Comparison of ENCODE assay signal across 29 mouse cellular contexts in genomic region chr17:32202972-32203371, GRCm38 (mm10). TPM values are rescaled to one million over a fixed set of nuclear protein-coding genes. Genes with fewer than 3 reads are reported as not detected.
"Had no signal": no experiment of that assay in that cellular context is flagged by ENCODE, and none has a peak within 500 bp of the region (broad histone marks: within the 10 kb centered on the region; RNA-seq: fewer than 3 reads in every experiment).

No protein-coding gene starts in this region.

- H3K4me1 ChIP-seq: liver, embryonic 12.5 days had no signal

- H3K27ac ChIP-seq: heart, embryonic 10.5 days; hindbrain, embryonic 14.5 days; intestine, embryonic 15.5 days; layer of hippocampus, adult 2 months; limb, embryonic 13.5 days; limb, embryonic 15.5 days; liver, embryonic 12.5 days; liver, embryonic 14.5 days had no signal

- H3K9me3 ChIP-seq: heart, embryonic 10.5 days; heart, embryonic 12.5 days; intestine, embryonic 15.5 days; limb, embryonic 13.5 days; limb, embryonic 15.5 days; liver, embryonic 12.5 days had no signal

- H3K4me2 ChIP-seq: heart, embryonic 12.5 days; hindbrain, embryonic 14.5 days; intestine, embryonic 15.5 days; limb, embryonic 13.5 days; limb, embryonic 15.5 days; liver, embryonic 12.5 days had no signal

- H3K27me3 ChIP-seq: heart, embryonic 12.5 days; intestine, embryonic 15.5 days; limb, embryonic 13.5 days; limb, embryonic 15.5 days; liver, embryonic 12.5 days had no signal

- DNase-seq: gastrocnemius, adult 2 months; gastrocnemius, postnatal 10 days; gastrocnemius, postnatal 25 days; heart, adult 18-20 months; heart, postnatal 10 days; heart, postnatal 36 days; kidney, adult 18-20 months; kidney, adult 8-10 months; kidney, postnatal 10 days; kidney, postnatal 25 days; kidney, postnatal 4 days; layer of hippocampus, postnatal 36 days; left cerebral cortex, postnatal 4 days had no signal

- H3K4me3 ChIP-seq: gastrocnemius, adult 2 months; heart, embryonic 10.5 days; heart, embryonic 12.5 days; intestine, embryonic 15.5 days; layer of hippocampus, adult 2 months; limb, embryonic 13.5 days; limb, embryonic 15.5 days; liver, embryonic 12.5 days had no signal

- H3K9ac ChIP-seq: heart, embryonic 12.5 days; hindbrain, embryonic 14.5 days; intestine, embryonic 15.5 days; limb, embryonic 13.5 days; limb, embryonic 15.5 days; liver, embryonic 12.5 days; liver, embryonic 14.5 days had no signal

RNA-seq across cellular contexts. Expression of gene Ephx3, which starts 13.6 kb away (rescaled TPM):
- total RNA-seq: granulocyte monocyte progenitor cell, adult 5-6 weeks; hematopoietic stem cell, adult 5-6 weeks had no signal
- polyA plus RNA-seq: heart, embryonic 10.5 days; intestine, postnatal 0 days; kidney, embryonic 14.5 days; limb, embryonic 11.5 days; liver, embryonic 16.5 days had no signal

RNA-seq across cellular contexts. Expression of gene Notch3, which starts 36.3 kb away (rescaled TPM):
- total RNA-seq: granulocyte monocyte progenitor cell, adult 5-6 weeks had no signal
- polyA plus RNA-seq: inflammation-experienced regulatory T-cells, adult 6 months had no signal
